Mouse (Mus musculus): ENCODE measurements at regions not wholly inside any gene's neighbourhood (a gene's known extent, or its start where the extent isn't known, plus 50 kb on each side); places are given as distances from the start of the nearest gene placed in this dataset.

DNA sequence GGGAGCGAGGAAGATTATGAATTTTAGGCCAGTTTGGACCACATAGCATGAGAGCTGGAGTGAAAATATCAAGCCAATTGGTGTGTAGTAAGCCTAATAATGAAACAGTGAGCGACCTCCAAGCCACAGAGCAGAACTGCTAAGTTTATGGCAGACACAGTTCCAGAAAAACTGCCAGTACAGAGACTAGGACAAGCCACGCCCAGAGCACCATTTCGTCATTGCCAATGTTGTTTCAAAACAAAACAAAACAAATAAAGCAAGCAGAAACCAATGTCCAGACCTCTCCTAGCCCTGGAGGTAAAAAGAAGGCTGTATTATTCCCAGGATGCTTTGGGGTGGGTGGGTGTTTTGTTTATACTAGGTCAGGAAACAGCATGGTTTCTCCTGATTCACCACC, 90.7 kb upstream of the Nxt1 start:
- Histone ChIP-seq H3K9ac (ENCODE audit: low read length) (no peak overlapping the region), H3K4me1 (ENCODE audit: control insufficient read depth, insufficient read depth, low read length) (no peaks in the 10 kb centered on the region), H3K4me2 (ENCODE audit: low read depth, severe bottlenecking) (no peak overlapping the region), H3K4me3 (ENCODE audit: low read depth, low read length) (no peak overlapping the region), H3K27ac (replicated peaks; ENCODE audit: low read depth, low read length) (no peak overlapping the region), H3K27me3 (ENCODE audit: control insufficient read depth, insufficient read depth, low read length) (no peaks in the 10 kb centered on the region), H3K36me3 (ENCODE audit: control insufficient read depth, insufficient read depth, low read length) (no peaks in the 10 kb centered on the region), H3K9me3 (ENCODE audit: control insufficient read depth, low read length) (no peaks in the 10 kb centered on the region)
- 85% methylated on average over 4 of the region's 4 CpGs for WGBS
- DNase-seq (ENCODE audit: low spot score), result no peak
- ATAC-seq (ENCODE audit: insufficient number of reproducible peaks, low FRiP score, low TSS enrichment, low read depth), result no peak

DNA sequence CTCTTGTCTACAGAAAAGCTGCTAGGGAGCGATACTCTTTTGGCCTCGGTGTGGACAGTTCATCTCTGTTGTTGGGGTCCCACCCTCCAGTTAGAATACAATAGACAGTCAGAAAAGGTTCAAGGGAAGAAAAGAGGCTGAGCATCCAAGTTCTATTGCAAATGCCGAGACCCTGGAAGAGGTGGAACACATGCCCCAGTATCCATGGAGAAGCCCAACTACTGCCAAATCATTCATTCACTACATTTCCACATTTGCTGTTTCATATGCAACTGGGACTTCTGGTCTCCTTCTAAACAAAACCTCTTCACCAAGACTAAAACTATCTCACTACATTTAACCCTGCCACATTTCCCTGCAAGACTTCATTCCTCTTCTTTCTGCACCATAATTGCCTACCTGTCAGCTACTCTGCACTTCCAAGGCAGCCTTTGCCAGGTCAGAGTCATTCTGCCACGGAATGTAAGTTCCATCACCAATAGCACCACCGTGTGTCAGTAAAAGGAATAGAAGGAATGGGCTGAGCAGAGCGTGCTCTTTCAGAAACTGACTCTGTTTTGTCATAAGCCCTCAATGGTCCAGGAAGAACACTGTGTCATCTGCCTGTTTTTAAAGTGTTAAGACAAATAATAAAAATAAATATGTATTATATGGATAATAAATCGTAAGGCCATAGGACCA, 92.0 kb upstream of the Nxt1 start:
- Histone ChIP-seq H3K36me3 (ENCODE audit: control insufficient read depth, insufficient read depth, low read length) (no peaks in the 10 kb centered on the region), H3K9me3 (ENCODE audit: control insufficient read depth, low read length) (no peaks in the 10 kb centered on the region), H3K27me3 (ENCODE audit: control insufficient read depth, insufficient read depth, low read length) (no peaks in the 10 kb centered on the region), H3K4me2 (ENCODE audit: low read depth, severe bottlenecking) (no peak overlapping the region), H3K9ac (ENCODE audit: low read length) (no peak overlapping the region), H3K4me1 (ENCODE audit: control insufficient read depth, insufficient read depth, low read length) (no peaks in the 10 kb centered on the region), H3K27ac (replicated peaks; ENCODE audit: low read depth, low read length) (no peak overlapping the region), H3K4me3 (ENCODE audit: low read depth, low read length) (no peak overlapping the region)
- DNase-seq (ENCODE audit: low spot score), result peak; percentile 34
- ATAC-seq (ENCODE audit: insufficient number of reproducible peaks, low FRiP score, low TSS enrichment, low read depth), result no peak
- WGBS, result 49% methylated on average over 7 of the region's 7 CpGs

DNA sequence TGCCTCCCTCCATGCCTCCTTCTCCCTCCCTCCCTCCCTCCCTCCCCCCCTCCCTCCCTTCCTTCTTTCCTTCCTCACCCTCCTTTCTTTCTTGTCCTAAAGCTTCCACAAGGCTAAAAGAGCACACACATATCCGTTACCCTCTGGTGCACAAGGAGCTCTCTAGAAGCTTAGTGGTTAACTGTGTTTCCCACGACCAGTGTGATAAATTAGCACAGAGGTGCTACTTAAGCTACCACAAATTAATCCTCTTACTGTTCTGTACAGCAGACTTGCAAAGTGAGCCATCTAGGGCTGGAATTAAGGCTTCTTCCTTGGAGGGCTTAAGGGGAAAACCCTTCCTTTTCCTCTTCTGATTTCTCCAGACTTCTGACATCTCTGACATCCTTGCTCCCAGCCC, 92.8 kb upstream of the Nxt1 start:
- Histone ChIP-seq H3K4me2 (ENCODE audit: low read depth, severe bottlenecking) (no peak overlapping the region), H3K36me3 (ENCODE audit: control insufficient read depth, insufficient read depth, low read length) (no peaks in the 10 kb centered on the region), H3K9me3 (ENCODE audit: control insufficient read depth, low read length) (no peaks in the 10 kb centered on the region), H3K4me3 (ENCODE audit: low read depth, low read length) (no peak overlapping the region), H3K9ac (ENCODE audit: low read length) (no peak overlapping the region), H3K27me3 (ENCODE audit: control insufficient read depth, insufficient read depth, low read length) (no peaks in the 10 kb centered on the region), H3K4me1 (ENCODE audit: control insufficient read depth, insufficient read depth, low read length) (no peaks in the 10 kb centered on the region), H3K27ac (replicated peaks; ENCODE audit: low read depth, low read length) (no peak overlapping the region)
- no peak for ATAC-seq (ENCODE audit: insufficient number of reproducible peaks, low FRiP score, low TSS enrichment, low read depth)
- 33% methylated on average over 2 of the region's 2 CpGs for whole genome bisulfite sequencing
- no peak for DNase-seq (ENCODE audit: low spot score)

DNA sequence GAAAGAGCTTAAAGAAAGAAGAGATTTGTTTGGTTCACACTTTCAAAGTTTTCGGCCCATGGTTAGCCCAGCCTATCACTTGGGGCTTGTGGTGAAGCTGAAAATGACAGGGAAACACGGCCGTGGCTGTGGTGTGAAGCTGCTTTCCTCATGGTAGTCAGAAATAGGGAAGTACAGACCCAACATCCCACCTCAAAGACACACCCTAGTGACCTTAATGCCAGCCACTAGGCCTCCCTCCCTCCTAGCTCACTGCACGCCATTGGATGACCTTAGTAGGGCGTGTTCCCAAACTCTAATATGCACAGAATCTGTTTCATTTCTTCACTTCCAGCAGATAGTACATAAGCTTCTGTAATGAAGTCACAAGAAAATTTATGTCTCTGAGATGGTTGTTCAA, 93.4 kb upstream of the Nxt1 start:
- Histone ChIP-seq H3K9me3 (ENCODE audit: control insufficient read depth, low read length) (no peaks in the 10 kb centered on the region), H3K9ac (ENCODE audit: low read length) (no peak overlapping the region), H3K27me3 (ENCODE audit: control insufficient read depth, insufficient read depth, low read length) (no peaks in the 10 kb centered on the region), H3K27ac (replicated peaks; ENCODE audit: low read depth, low read length) (no peak overlapping the region), H3K4me1 (ENCODE audit: control insufficient read depth, insufficient read depth, low read length) (no peaks in the 10 kb centered on the region), H3K36me3 (ENCODE audit: control insufficient read depth, insufficient read depth, low read length) (no peaks in the 10 kb centered on the region), H3K4me2 (ENCODE audit: low read depth, severe bottlenecking) (no peak overlapping the region), H3K4me3 (ENCODE audit: low read depth, low read length) (no peak overlapping the region)
- 76% methylated on average over 5 of the region's 5 CpGs for WGBS
- DNase-seq (ENCODE audit: low spot score) (no peak), ATAC-seq (ENCODE audit: insufficient number of reproducible peaks, low FRiP score, low TSS enrichment, low read depth) (no peak)

DNA sequence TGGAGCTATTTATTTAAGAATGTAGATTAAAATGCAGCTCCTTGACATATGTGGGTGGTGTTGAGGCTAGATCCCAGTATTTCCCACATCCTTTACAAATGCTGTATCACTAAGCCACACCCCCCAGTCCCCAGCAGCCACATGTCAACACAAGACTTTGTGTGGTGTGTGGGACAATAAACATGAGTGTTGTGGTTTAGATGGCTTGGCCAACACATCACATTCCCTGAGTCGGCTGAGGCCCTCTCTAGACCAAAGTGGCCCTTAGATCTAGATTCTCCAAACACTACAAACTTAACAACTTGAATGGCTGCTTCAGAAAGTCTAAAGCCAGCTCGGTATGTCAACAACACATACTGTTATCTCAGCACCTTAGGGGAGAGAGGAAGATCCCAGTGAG, 94.2 kb upstream of the Nxt1 start:
- Histone ChIP-seq H3K9me3 (ENCODE audit: control insufficient read depth, low read length) (no peaks in the 10 kb centered on the region), H3K36me3 (ENCODE audit: control insufficient read depth, insufficient read depth, low read length) (no peaks in the 10 kb centered on the region), H3K27ac (replicated peaks; ENCODE audit: low read depth, low read length) (no peak overlapping the region), H3K4me1 (ENCODE audit: control insufficient read depth, insufficient read depth, low read length) (no peaks in the 10 kb centered on the region), H3K27me3 (ENCODE audit: control insufficient read depth, insufficient read depth, low read length) (no peaks in the 10 kb centered on the region), H3K4me3 (ENCODE audit: low read depth, low read length) (no peak overlapping the region), H3K4me2 (ENCODE audit: low read depth, severe bottlenecking) (no peak overlapping the region), H3K9ac (ENCODE audit: low read length) (no peak overlapping the region)
- ATAC-seq (ENCODE audit: insufficient number of reproducible peaks, low FRiP score, low TSS enrichment, low read depth) (no peak), DNase-seq (ENCODE audit: low spot score) (no peak)
- WGBS, result 67% methylated on average over 2 of the region's 2 CpGs

DNA sequence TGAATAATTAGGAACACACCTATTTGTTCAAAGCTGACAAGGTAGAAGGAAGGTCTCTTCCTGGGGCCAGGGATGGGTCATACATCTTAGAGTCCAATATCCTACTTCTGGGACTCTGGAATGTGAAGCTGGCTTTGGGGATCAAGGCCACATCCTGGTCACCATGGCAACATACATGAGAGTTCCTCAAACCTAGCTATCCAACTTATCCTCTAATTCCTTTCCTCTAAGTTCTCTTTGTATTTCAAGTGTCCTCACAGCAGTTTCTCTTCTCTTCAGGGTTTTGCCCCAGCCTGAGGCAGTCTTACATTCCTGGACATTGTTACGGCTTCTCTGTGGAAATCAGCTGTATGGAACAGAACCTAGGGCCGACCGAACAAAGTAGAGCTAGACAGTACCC, 97.0 kb upstream of the Nxt1 start:
- Histone ChIP-seq H3K9me3 (ENCODE audit: control insufficient read depth, low read length) (no peaks in the 10 kb centered on the region), H3K27ac (replicated peaks; ENCODE audit: low read depth, low read length) (no peak overlapping the region), H3K9ac (ENCODE audit: low read length) (no peak overlapping the region), H3K36me3 (ENCODE audit: control insufficient read depth, insufficient read depth, low read length) (no peaks in the 10 kb centered on the region), H3K4me3 (ENCODE audit: low read depth, low read length) (no peak overlapping the region), H3K4me1 (ENCODE audit: control insufficient read depth, insufficient read depth, low read length) (no peaks in the 10 kb centered on the region), H3K4me2 (ENCODE audit: low read depth, severe bottlenecking) (no peak overlapping the region), H3K27me3 (ENCODE audit: control insufficient read depth, insufficient read depth, low read length) (no peaks in the 10 kb centered on the region)
- ATAC-seq (ENCODE audit: insufficient number of reproducible peaks, low FRiP score, low TSS enrichment, low read depth), result no peak
- WGBS, result 82% methylated on average over 3 of the region's 3 CpGs
- no peak for DNase-seq (ENCODE audit: low spot score)

DNA sequence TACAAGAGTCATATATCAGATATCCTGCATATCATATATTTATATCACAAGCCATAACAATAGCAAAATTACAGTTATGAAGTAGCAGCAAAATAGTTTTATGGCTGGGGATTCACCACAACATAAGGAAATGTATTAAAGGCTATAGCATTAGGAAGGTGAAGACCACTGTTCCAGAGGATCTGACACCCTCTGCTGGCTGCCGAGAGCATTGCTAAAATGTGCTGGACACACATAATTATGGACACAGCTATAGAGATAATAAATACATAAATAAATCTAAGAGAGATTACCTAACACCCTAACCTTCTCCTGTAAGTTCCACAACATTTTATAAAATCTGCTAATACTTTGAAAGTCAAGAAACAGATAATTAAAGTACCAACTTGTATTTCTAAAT, 100.2 kb upstream of the Nxt1 start:
- WGBS, result 24% methylated on average over 1 of the region's 1 CpGs
- no peaks in the 10 kb centered on the region for H3K4me1 ChIP-seq (ENCODE audit: control insufficient read depth, insufficient read depth, low read length)
- no peak overlapping the region for H3K4me3 ChIP-seq (ENCODE audit: low read depth, low read length)
- H3K4me2 ChIP-seq (ENCODE audit: low read depth, severe bottlenecking), result no peak overlapping the region
- no peaks in the 10 kb centered on the region for H3K9me3 ChIP-seq (ENCODE audit: control insufficient read depth, low read length)
- DNase-seq (ENCODE audit: low spot score) (peak; percentile 64), ATAC-seq (ENCODE audit: insufficient number of reproducible peaks, low FRiP score, low TSS enrichment, low read depth) (peak; percentile 67; the same call in 1 of the 2 replicates)
- no peak overlapping the region for H3K27ac ChIP-seq (replicated peaks; ENCODE audit: low read depth, low read length)
- no peaks in the 10 kb centered on the region for H3K36me3 ChIP-seq (ENCODE audit: control insufficient read depth, insufficient read depth, low read length)
- H3K9ac ChIP-seq (ENCODE audit: low read length), result no peak overlapping the region
- H3K27me3 ChIP-seq (ENCODE audit: control insufficient read depth, insufficient read depth, low read length), result no peaks in the 10 kb centered on the region

DNA sequence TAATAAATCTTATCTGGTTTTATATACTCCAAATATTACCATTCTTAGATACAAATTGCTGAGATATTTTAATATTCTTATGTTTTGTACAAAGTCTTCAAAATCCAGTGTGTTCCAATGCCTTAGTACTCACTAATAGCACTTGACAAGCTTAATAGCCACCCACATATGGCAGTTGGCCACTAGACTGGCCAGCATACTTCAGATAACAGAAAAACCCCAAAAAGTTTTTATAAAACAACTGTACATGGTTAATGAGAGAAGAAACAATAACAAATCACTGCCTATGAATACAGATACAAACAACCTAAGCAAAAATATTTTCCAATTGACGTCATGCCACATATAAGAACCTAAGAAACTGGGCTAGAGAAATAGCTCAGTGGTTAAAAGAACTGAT, 100.8 kb upstream of the Nxt1 start:
- Histone ChIP-seq H3K9me3 (ENCODE audit: control insufficient read depth, low read length) (no peaks in the 10 kb centered on the region), H3K4me1 (ENCODE audit: control insufficient read depth, insufficient read depth, low read length) (no peaks in the 10 kb centered on the region), H3K4me3 (ENCODE audit: low read depth, low read length) (no peak overlapping the region), H3K9ac (ENCODE audit: low read length) (no peak overlapping the region), H3K27ac (replicated peaks; ENCODE audit: low read depth, low read length) (no peak overlapping the region), H3K36me3 (ENCODE audit: control insufficient read depth, insufficient read depth, low read length) (no peaks in the 10 kb centered on the region), H3K27me3 (ENCODE audit: control insufficient read depth, insufficient read depth, low read length) (no peaks in the 10 kb centered on the region), H3K4me2 (ENCODE audit: low read depth, severe bottlenecking) (no peak overlapping the region)
- no peak for ATAC-seq (ENCODE audit: insufficient number of reproducible peaks, low FRiP score, low TSS enrichment, low read depth)
- 86% methylated on average over 1 of the region's 1 CpGs for WGBS
- no peak for DNase-seq (ENCODE audit: low spot score)

DNA sequence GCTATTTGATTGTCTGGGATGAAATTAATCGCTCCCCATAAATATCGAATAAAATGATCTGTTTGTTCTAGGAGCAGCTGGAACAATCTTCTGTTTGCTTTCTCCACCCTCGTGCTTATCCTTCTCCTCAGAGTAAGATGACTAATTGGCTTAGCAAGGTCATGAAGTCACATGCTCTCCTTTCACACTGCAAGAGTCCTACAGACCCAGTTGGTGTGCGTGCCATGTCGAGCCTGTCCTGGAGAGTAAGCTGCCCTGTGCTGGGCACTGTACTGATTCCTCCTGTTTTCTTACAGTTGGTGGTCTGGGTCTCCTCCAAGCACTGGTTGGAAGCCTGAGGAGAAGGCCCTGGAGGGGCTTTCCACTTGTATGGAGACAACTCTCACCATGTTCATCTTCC, 101.4 kb upstream of the Nxt1 start:
- DNase-seq (ENCODE audit: low spot score) (no peak), ATAC-seq (ENCODE audit: insufficient number of reproducible peaks, low FRiP score, low TSS enrichment, low read depth) (no peak)
- whole genome bisulfite sequencing, result 84% methylated on average over 5 of the region's 5 CpGs
- Histone ChIP-seq H3K9me3 (ENCODE audit: control insufficient read depth, low read length) (no peaks in the 10 kb centered on the region), H3K36me3 (ENCODE audit: control insufficient read depth, insufficient read depth, low read length) (no peaks in the 10 kb centered on the region), H3K4me2 (ENCODE audit: low read depth, severe bottlenecking) (no peak overlapping the region), H3K27ac (replicated peaks; ENCODE audit: low read depth, low read length) (no peak overlapping the region), H3K27me3 (ENCODE audit: control insufficient read depth, insufficient read depth, low read length) (no peaks in the 10 kb centered on the region), H3K4me3 (ENCODE audit: low read depth, low read length) (no peak overlapping the region), H3K9ac (ENCODE audit: low read length) (no peak overlapping the region), H3K4me1 (ENCODE audit: control insufficient read depth, insufficient read depth, low read length) (no peaks in the 10 kb centered on the region)
